Mouse (Mus musculus) ES-E14 (cell line): Measurements from ENCODE around the gene Cul7. TPM values are rescaled to one million over a fixed set of nuclear protein-coding genes. Genes with fewer than 3 reads are reported as not detected.

Experiments used
- DNase-seq: peaks from one replicate; pipeline ENCODE4 v3.0.0-alpha.2; 2013; ENCODE audit warnings: low read depth, low spot score
- H3K27ac ChIP-seq: 2 replicates; pipeline ENCODE4 v1.5.1; 2012; ENCODE audit warnings: low read depth, mild to moderate bottlenecking, low read length, moderate library complexity, mixed read lengths; ENCODE audit not compliant: poor library complexity, insufficient read depth, severe bottlenecking
- H3K36me3 ChIP-seq: 2 replicates; pipeline ENCODE4 v1.6.1; 2012; ENCODE audit warnings: mild to moderate bottlenecking, low read length, moderate library complexity, mixed read lengths; ENCODE audit not compliant: control insufficient read depth, poor library complexity, insufficient read depth, severe bottlenecking
- H3K4me1 ChIP-seq, 2 experiments: fragments of 150-350 bp in 1 of 2; sonication (generic) in 1 of 2; 2 replicates each; pipeline ENCODE4 v1.6.1; 2012; ENCODE audit warnings: low read length in 2 of 2, mild to moderate bottlenecking in 1 of 2, mixed read lengths in 1 of 2; ENCODE audit not compliant: control insufficient read depth in 2 of 2, insufficient read depth in 2 of 2, poor library complexity in 1 of 2
- H3K4me3 ChIP-seq, 2 experiments: fragments of 150-350 bp in 1 of 2; sonication (generic) in 1 of 2; 2 replicates each; pipeline ENCODE4 v1.5.1; 2012; ENCODE audit warnings: low read length in 2 of 2, low read depth in 1 of 2, mild to moderate bottlenecking in 1 of 2, mixed read lengths in 1 of 2; ENCODE audit not compliant: insufficient read depth in 1 of 2, poor library complexity in 1 of 2, severe bottlenecking in 1 of 2
- H3K9ac ChIP-seq: 2 replicates; pipeline ENCODE4 v1.6.1; 2012; ENCODE audit warnings: low read depth, mild to moderate bottlenecking, low read length, mixed read lengths; ENCODE audit not compliant: poor library complexity, insufficient read depth, severe bottlenecking
- H3K9me3 ChIP-seq: fragments of 150-350 bp; sonication (generic); 2 replicates; pipeline ENCODE4 v1.6.1; 2012; ENCODE audit warnings: low read depth, mild to moderate bottlenecking, low read length; ENCODE audit not compliant: control insufficient read depth, insufficient read depth
- CHD2 ChIP-seq: IDR thresholded peaks from 2 replicates; pipeline ENCODE4 v1.6.1; 2014; ENCODE audit warnings: mild to moderate bottlenecking, low read depth, low read length, inconsistent platforms
- HCFC1 ChIP-seq: IDR thresholded peaks from 2 replicates; pipeline ENCODE4 v1.6.1; 2012; ENCODE audit warnings: low read length, inconsistent platforms, borderline replicate concordance; ENCODE audit not compliant: insufficient read depth
- MAFK ChIP-seq: IDR thresholded peaks from 2 replicates; pipeline ENCODE4 v1.6.1; 2014; ENCODE audit warnings: mild to moderate bottlenecking, low read depth, low read length, inconsistent platforms; ENCODE audit not compliant: insufficient read depth
- ZC3H11A ChIP-seq: IDR thresholded peaks from 2 replicates; pipeline ENCODE4 v1.6.1; 2012; ENCODE audit warnings: low read depth, mild to moderate bottlenecking, inconsistent platforms, low read length, borderline replicate concordance
- ZNF384 ChIP-seq: IDR thresholded peaks from 2 replicates; pipeline ENCODE4 v1.6.1; 2012; ENCODE audit warnings: low read depth, low read length, inconsistent platforms
- in situ Hi-C, 2 experiments: fragments of 600-800 bp; cut with MboI; formaldehyde crosslinking; loops; one replicate each; pipeline ENCODE4 v1.15.1; 2025; ENCODE audit warnings: low sequenced_read_pairs in 2 of 2, inconsistent platforms in 1 of 2; ENCODE audit not compliant: unreplicated experiment in 2 of 2
- total RNA-seq: library from RNA; depleted of rRNA; stranded (reverse); fragments of 300-350 nt; gene quantifications from 2 replicates; pipeline ENCODE4 v1.2.3, GENCODE M21; 2012

Cul7 gene
- total RNA-seq, 1 experiment: 96.1 TPM

- TF ChIP-seq HCFC1: no peak
- no peak for TF ChIP-seq CHD2
- TF ChIP-seq ZC3H11A: no peak
- Histone ChIP-seq H3K9ac (no peak overlapping the region), H3K4me3 (no peak overlapping the region), H3K27ac (peak overlapping the region; percentile 45; the same call in 1 of the 2 replicates), H3K4me1 (peaks cover 33 to 43% of the 10 kb centered on the region in 2 experiments), H3K9me3 (no peaks in the 10 kb centered on the region), H3K36me3 (no peaks in the 10 kb centered on the region; the same call in 1 of the 2 replicates)
- DNase-seq: no peak
- in situ Hi-C loops: no loop called here
Observed at GRCm38 (mm10) chr17:46612820-46613219, 37.3 kb upstream of the Cul7 start.

GRCm38 (mm10) chr17:46613229-46613628, 36.9 kb upstream of the Cul7 start:
- Histone ChIP-seq H3K36me3 (no peaks in the 10 kb centered on the region; the same call in 1 of the 2 replicates), H3K4me1 (peaks cover 35 to 41% of the 10 kb centered on the region in 2 experiments), H3K9me3 (no peaks in the 10 kb centered on the region), H3K9ac (peak overlapping the region; percentile 0; the same call in 1 of the 2 replicates), H3K27ac (peak overlapping the region; percentile 4; the same call in 1 of the 2 replicates), H3K4me3 (no peak overlapping the region)
- DNase-seq: no peak
- TF ChIP-seq MAFK: no peak
- no peak for TF ChIP-seq ZC3H11A
- in situ Hi-C loops: no loop called here

- peaks cover 27 to 41% of the 10 kb centered on the region in 2 experiments for H3K4me1 ChIP-seq
Observed at GRCm38 (mm10) chr17:46617799-46618198, 32.3 kb upstream of the Cul7 start.

GRCm38 (mm10) chr17:46618394-46618768, 31.8 kb upstream of the Cul7 start:
- no peak for DNase-seq
- H3K9ac ChIP-seq: peak overlapping the region; percentile 17; the same call in 1 of the 2 replicates

More at GRCm38 (mm10) chr17:46617799-46618198, 32.3 kb upstream of the Cul7 start:
- TF ChIP-seq ZNF384: no peak
- no peak for TF ChIP-seq CHD2
- TF ChIP-seq HCFC1: no peak
- TF ChIP-seq ZC3H11A: no peak
- TF ChIP-seq MAFK: no peak
- in situ Hi-C loops: no loop called here
- H3K9ac ChIP-seq: no peak overlapping the region
- H3K36me3 ChIP-seq: no peaks in the 10 kb centered on the region; the same call in 1 of the 2 replicates
- DNase-seq: no peak
- H3K27ac ChIP-seq: no peak overlapping the region; the same call in 1 of the 2 replicates
- no peaks in the 10 kb centered on the region for H3K9me3 ChIP-seq
- peak overlapping the region in 1 of 2 experiments; percentile 51; a peak in 1 of 4 replicates for H3K4me3 ChIP-seq

More at GRCm38 (mm10) chr17:46618394-46618768, 31.8 kb upstream of the Cul7 start:
- Histone ChIP-seq H3K9me3 (no peaks in the 10 kb centered on the region), H3K36me3 (no peaks in the 10 kb centered on the region; the same call in 1 of the 2 replicates), H3K4me1 (peaks cover 27 to 46% of the 10 kb centered on the region in 2 experiments), H3K4me3 (peak overlapping the region; percentile 17 to 51; a peak in 3 of 4 replicates), H3K27ac (peak overlapping the region; percentile 47)
- in situ Hi-C loops: no loop called here
- no peak for TF ChIP-seq ZC3H11A
- no peak for TF ChIP-seq HCFC1
- no peak for TF ChIP-seq MAFK
- no peak for TF ChIP-seq ZNF384
- no peak for TF ChIP-seq CHD2
